Mouse (Mus musculus) neutrophil, adult 65 days (primary cell): ENCODE measurements around the gene Olfr629. TPM values are rescaled to one million over a fixed set of nuclear protein-coding genes. Genes with fewer than 3 reads are reported as not detected.

Experiments
- total RNA-seq: library from RNA; stranded (reverse); gene quantifications from 2 replicates; pipeline ENCODE4 v1.2.4, GENCODE M21; 2023

The Olfr629 gene
- total RNA-seq, result not detected in 2 replicates

DNA sequence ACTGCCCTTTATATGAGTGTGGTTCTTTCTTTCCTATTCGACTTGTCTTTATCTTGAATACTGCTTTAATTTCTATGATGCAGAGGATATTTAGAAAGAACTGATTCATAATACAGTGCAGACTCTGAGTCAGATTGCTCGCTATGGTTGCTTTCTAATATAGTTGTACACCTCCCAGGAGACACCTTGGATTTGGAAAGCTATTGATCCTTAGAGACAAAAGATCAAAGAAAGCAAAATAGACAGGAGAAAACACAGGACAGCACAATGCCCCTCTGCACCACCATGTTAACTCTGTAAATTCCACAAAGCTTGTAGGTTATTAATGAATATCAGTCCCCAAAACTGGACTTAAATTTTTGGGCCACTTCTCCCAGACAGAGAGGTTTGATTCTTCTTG lies at the start of gene Olfr629:
Gene Olfr629 (minus strand): TSS at position 101 of the 400 bp plus-strand sequence.

DNA sequence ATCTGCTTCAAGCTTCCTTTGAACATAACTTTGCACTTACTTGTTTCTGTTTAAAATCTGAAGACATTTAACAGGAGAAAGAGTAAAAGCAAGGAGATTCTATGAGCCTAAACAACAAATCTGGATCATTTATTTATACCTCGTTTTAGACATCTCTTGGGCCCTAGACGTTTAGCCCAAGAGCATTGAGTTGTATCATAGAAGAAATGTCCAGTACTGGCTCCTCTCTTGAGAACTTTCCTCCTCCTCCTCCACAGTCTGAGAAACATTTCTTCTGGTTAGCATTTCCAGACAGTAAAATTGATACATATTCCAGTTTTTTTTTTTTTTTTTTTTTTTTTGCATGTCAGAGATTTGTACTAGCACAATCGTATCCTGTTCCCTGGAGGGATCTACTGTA lies 47.0 kb upstream of the Olfr629 start, which contains the start of gene Olfr67:
Gene Olfr67 (minus strand): TSS at position 101 of the 400 bp plus-strand sequence.

DNA sequence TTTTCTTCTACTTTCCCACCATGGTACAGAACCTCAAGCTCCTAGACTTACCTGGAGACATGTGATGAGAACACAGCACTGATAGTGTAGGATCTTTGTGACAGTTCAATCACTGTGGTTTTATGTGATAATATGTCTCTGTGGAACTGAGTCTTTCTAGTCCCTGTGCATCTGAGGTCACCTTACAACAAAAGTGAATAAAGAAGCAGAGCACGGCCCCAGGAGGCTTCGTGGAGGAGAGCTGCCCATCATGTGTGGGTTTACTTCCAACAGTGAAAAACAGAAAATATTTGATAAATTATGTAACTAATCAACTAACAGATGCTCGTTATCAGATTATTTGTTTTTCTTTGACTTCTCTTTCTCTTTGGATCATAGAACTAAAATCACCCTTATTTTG lies 34.9 kb upstream of the Olfr629 start, which contains the start of gene Olfr68:
Gene Olfr68 (minus strand): TSS at position 101 of the 400 bp plus-strand sequence.

DNA sequence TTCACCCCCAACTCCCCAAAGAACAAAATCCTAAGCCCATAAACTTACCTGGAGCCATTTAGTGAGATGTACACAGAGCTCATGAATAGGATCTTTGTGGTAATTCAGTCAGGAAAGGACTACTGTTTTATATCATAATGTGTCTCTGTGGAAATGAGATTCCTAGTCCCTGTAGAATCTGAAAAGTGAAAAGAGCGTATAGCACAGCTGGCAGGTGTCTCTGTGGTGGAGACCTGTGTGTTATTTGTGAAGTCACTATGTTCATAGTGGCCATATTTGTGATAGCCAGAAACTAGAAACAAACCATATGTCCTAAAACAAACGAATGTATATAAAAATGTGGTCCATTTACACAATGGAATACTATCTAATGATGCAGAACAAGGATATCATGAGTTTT lies 26.8 kb upstream of the Olfr629 start, which contains the start of gene Olfr69:
Gene Olfr69 (minus strand): TSS at position 101 of the 400 bp plus-strand sequence.

DNA sequence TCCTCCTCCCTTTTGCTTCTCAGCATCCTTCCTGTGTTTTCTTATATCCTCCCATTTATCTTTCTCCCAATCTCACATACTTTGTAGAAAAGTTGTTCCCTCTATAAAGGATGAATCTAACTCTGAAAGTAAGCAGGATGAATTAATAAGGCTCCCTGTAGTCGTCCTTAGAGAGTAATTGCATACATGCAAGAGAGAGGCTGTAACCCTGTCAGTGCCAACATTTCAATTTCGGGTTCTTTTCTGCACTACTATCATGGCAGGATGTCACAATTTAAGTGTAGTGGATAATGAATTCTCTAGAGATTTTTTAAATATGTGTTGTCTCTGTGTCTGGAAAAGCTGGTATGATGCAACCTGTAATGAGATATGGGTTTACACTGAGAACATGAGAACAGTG lies 12.5 kb upstream of the Olfr629 start, which contains the start of gene Olfr630:
Gene Olfr630 (minus strand): TSS at position 101 of the 400 bp plus-strand sequence.

DNA sequence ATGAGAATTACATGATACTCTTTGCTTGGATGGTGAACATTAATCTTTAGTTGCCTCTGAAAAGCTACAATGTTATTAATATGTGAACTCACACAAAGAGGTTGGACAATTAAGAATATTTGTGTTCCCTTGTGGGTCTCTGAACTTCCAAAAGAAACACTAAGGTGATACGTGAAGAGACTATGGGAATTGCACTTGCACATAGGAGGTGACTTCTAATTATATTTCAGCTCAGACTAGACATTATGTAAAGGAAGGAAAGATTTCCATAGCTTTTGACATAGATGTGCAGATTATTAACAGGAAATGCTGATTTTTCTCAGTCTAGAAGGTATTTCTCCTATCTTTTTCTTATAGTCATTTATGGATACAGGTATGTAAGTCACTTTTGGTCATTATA lies 14.7 kb downstream of the Olfr629 start, which contains the start of gene Olfr628:
Gene Olfr628 (plus strand): TSS at position 301 of the 400 bp plus-strand sequence.

DNA sequence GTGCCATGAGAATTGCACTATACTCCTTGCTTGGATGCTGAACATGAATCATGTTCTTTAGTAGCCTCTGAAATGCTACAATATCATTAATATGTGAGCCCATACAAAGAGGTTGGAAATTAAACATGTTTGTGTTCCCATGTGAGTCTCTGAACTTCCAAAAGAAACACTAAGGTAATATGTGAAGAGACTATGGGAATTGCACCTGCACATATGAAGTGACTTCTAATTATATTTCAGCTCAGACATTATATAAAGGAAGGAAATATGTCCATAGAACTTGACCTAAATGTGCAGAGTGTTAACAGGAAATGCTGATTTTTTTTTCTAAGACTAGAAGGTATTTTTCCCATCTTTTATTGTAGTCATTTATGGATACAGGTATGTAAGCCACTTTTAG lies 30.4 kb downstream of the Olfr629 start, which contains the start of gene Olfr243:
Gene Olfr243 (plus strand): TSS at position 301 of the 400 bp plus-strand sequence.

Other genes with a start within 250 kb of the Olfr629 start
- gene Olfr609, start 246.9 kb downstream of the Olfr629 start, total RNA-seq, result not detected in 2 replicates
- gene Olfr610, start 232.8 kb downstream of the Olfr629 start, total RNA-seq, result not detected in 2 replicates
- not detected in 2 replicates for gene Olfr611, start 224.1 kb downstream of the Olfr629 start, total RNA-seq
- not detected in 2 replicates for gene Olfr612, start 202.2 kb downstream of the Olfr629 start, total RNA-seq
- not detected in 2 replicates for gene Olfr613, start 196.9 kb downstream of the Olfr629 start, total RNA-seq
- not detected in 2 replicates for gene Olfr615, start 188.9 kb downstream of the Olfr629 start, total RNA-seq
- gene Olfr616, start 175.8 kb downstream of the Olfr629 start, total RNA-seq, result not detected in 2 replicates
- gene Olfr617, start 171.9 kb downstream of the Olfr629 start, total RNA-seq, result not detected in 2 replicates
- not detected in 2 replicates for gene Olfr618, start 154.8 kb downstream of the Olfr629 start, total RNA-seq
- not detected in 2 replicates for gene Olfr619, start 144.4 kb downstream of the Olfr629 start, total RNA-seq
- gene Olfr620, start 132.4 kb downstream of the Olfr629 start, total RNA-seq, result not detected in 2 replicates
- not detected in 2 replicates for gene Olfr622, start 102.2 kb downstream of the Olfr629 start, total RNA-seq
- not detected in 2 replicates for gene Olfr623, start 81.2 kb downstream of the Olfr629 start, total RNA-seq
- gene Olfr624, start 73.8 kb downstream of the Olfr629 start, total RNA-seq, result not detected in 2 replicates
- gene Olfr625-ps1, start 62.2 kb downstream of the Olfr629 start, total RNA-seq, result not detected in 2 replicates
- gene Olfr243, start 30.3 kb downstream of the Olfr629 start, total RNA-seq, result not detected in 2 replicates
- not detected in 2 replicates for gene Olfr628, start 14.6 kb downstream of the Olfr629 start, total RNA-seq
- gene Olfr630, start 12.4 kb upstream of the Olfr629 start, total RNA-seq, result not detected in 2 replicates
- not detected in 2 replicates for gene Olfr69, start 26.7 kb upstream of the Olfr629 start, total RNA-seq
- not detected in 2 replicates for gene Olfr68, start 34.8 kb upstream of the Olfr629 start, total RNA-seq
- gene Olfr67, start 46.9 kb upstream of the Olfr629 start, total RNA-seq, result not detected in 2 replicates
- 16.2 and 21.8 TPM in 2 replicates for gene Hbb-bt, start 69.1 kb upstream of the Olfr629 start, total RNA-seq
- 59.0 and 111 TPM in 2 replicates for gene Hbb-bs, start 83.2 kb upstream of the Olfr629 start, total RNA-seq
- not detected in 2 replicates for gene Hbb-bh2, start 95.6 kb upstream of the Olfr629 start, total RNA-seq
- gene Hbb-bh1, start 98.2 kb upstream of the Olfr629 start, total RNA-seq, result not detected in 2 replicates
- not detected in 2 replicates for gene Hbb-y, start 108.3 kb upstream of the Olfr629 start, total RNA-seq
- not detected in 2 replicates for gene Olfr66, start 141.3 kb upstream of the Olfr629 start, total RNA-seq
- not detected in 2 replicates for gene Olfr64, start 149.5 kb upstream of the Olfr629 start, total RNA-seq
- gene Olfr65, start 158.5 kb upstream of the Olfr629 start, total RNA-seq, result not detected in 2 replicates
- gene Olfr631, start 183.9 kb upstream of the Olfr629 start, total RNA-seq, result not detected in 2 replicates
- not detected in 2 replicates for gene Olfr632, start 189.4 kb upstream of the Olfr629 start, total RNA-seq
- not detected in 2 replicates for gene Olfr633, start 199.5 kb upstream of the Olfr629 start, total RNA-seq
- not detected in 2 replicates for gene Olfr635, start 226.2 kb upstream of the Olfr629 start, total RNA-seq